Mouse (Mus musculus) hindbrain, postnatal 0 days (tissue): Measurements from ENCODE around the gene Olfr1209. TPM values are rescaled to one million over a fixed set of nuclear protein-coding genes. Genes with fewer than 3 reads are reported as not detected.

ENCODE experiments used
- ATAC-seq: fragments of 200-750 bp; cut with Nextera tagmentation; 2 replicates; pipeline ENCODE4 v1.8.0; 2017; ENCODE audit warnings: mild to moderate bottlenecking, moderate TSS enrichment, moderate library complexity
- DNase-seq: peaks from one replicate; pipeline ENCODE4 v3.0.0-alpha.2; 2015; ENCODE audit warnings: low spot score
- H3K27ac ChIP-seq: fragments of 300-500 bp; sonication (generic); 2 replicates; pipeline ENCODE4 v1.5.1; 2014; ENCODE audit warnings: mild to moderate bottlenecking
- H3K27me3 ChIP-seq: fragments of 300-500 bp; sonication (generic); 2 replicates; pipeline ENCODE4 v1.6.1; 2014; ENCODE audit warnings: low read length, mixed read lengths; ENCODE audit not compliant: insufficient read depth
- H3K36me3 ChIP-seq: fragments of 300-500 bp; sonication (generic); 2 replicates; pipeline ENCODE4 v1.6.1; 2014; ENCODE audit warnings: low read length, mixed read lengths; ENCODE audit not compliant: insufficient read depth
- H3K4me1 ChIP-seq: fragments of 300-500 bp; sonication (generic); 2 replicates; pipeline ENCODE4 v1.6.1; 2014; ENCODE audit warnings: antibody characterized with exemption, low read length, mixed read lengths; ENCODE audit not compliant: insufficient read depth
- H3K4me2 ChIP-seq: fragments of 300-500 bp; sonication (generic); 2 replicates; pipeline ENCODE4 v1.6.1; 2014; ENCODE audit warnings: low read depth, mild to moderate bottlenecking, low read length, moderate library complexity, mixed read lengths
- H3K4me3 ChIP-seq: fragments of 300-500 bp; sonication (generic); 2 replicates; pipeline ENCODE4 v1.5.1; 2014; ENCODE audit warnings: low read length
- H3K9ac ChIP-seq: fragments of 300-500 bp; sonication (generic); replicated peaks from 2 replicates; pipeline ENCODE4 v1.6.1; 2014; ENCODE audit warnings: mild to moderate bottlenecking, low read length, moderate library complexity, mixed read lengths
- H3K9me3 ChIP-seq: fragments of 300-500 bp; sonication (generic); 2 replicates; pipeline ENCODE4 v1.6.1; 2016; ENCODE audit warnings: low read length, mixed read lengths
- CTCF ChIP-seq: IDR thresholded peaks from 2 replicates; pipeline ENCODE4 v1.5.1; 2016; ENCODE audit warnings: antibody characterized with exemption, control low read depth, low read depth
- WGBS: fragments of 180-500 bp; shearing (Covaris S2); extraction: QIAGEN DNeasy Blood & Tissue Kit; methylation state at CpG from one replicate; pipeline ENCODE4 v1.1.7; 2014; 5-methylcytosine and 5-hydroxymethylcytosine counted together
- polyA plus RNA-seq: library from polyadenylated mRNA; unstranded; fragments of >200 nt; fragmentation: Nextera tagmentation; extraction: Ambion mirVana; gene quantifications from 2 replicates; pipeline ENCODE4 v1.2.1, GENCODE M21; 2015
- total RNA-seq: library from RNA; depleted of rRNA; stranded (reverse); fragments of >200 nt; gene quantifications from 2 replicates; pipeline ENCODE4 v1.2.3, GENCODE M21; 2014; rRNA removed

Gene Olfr1209
- not detected in 2 replicates for total RNA-seq
- polyA plus RNA-seq, result not detected in 2 replicates

DNA sequence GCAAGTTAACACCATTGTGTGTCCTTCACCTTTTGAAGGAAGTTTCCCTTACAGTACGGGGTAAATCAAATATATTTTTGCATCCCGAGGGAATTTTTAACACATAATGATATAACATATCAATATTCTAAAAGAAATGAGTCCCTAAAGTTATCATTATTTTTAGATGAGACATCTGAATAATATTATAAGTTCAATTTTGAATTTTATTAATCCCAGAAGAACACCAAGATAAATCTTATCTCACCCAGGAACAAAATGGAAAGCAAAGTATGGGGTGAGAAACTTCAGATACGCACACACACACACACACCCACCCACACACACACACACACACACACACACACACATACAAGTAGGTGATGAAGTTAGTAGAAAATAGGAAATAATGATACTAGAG lies at the start of gene Olfr1209:
Gene Olfr1209 (minus strand): TSS at position 101 of the 400 bp plus-strand sequence.
- no peak for ATAC-seq

GRCm38 (mm10) chr2:88953669-88954068 lies 38.7 kb upstream of the Olfr1209 start, which contains the start of gene Olfr1212:
Gene Olfr1212 (plus strand): TSS chr2:88953969.
- no peak for ATAC-seq
- Histone ChIP-seq H3K4me3 (no peak within 1 kb of the TSS), H3K36me3 (no peaks in the 10 kb centered on the region), H3K27ac (no peak within 1 kb of the TSS), H3K4me1 (no peaks in the 10 kb centered on the region), H3K27me3 (no peaks in the 10 kb centered on the region), H3K4me2 (no peak within 1 kb of the TSS), H3K9ac (no peak within 1 kb of the TSS), H3K9me3 (no peaks in the 10 kb centered on the region)
- no peak for DNase-seq
- no peak for TF ChIP-seq CTCF

More for the DNA sequence above, at the start of gene Olfr1209:
- no peak within 1 kb of the TSS for H3K4me3 ChIP-seq
- H3K36me3 ChIP-seq, result no peaks in the 10 kb centered on the region
- no peaks in the 10 kb centered on the region for H3K4me1 ChIP-seq
- no peak within 1 kb of the TSS for H3K9ac ChIP-seq
- H3K27ac ChIP-seq, result no peak within 1 kb of the TSS
- no peaks in the 10 kb centered on the region for H3K9me3 ChIP-seq
- no peak for DNase-seq
- H3K4me2 ChIP-seq, result no peak within 1 kb of the TSS
- H3K27me3 ChIP-seq, result no peaks in the 10 kb centered on the region
- 91% methylated on average over 3 of the region's 3 CpGs for WGBS
- TF ChIP-seq CTCF, result no peak

DNA sequence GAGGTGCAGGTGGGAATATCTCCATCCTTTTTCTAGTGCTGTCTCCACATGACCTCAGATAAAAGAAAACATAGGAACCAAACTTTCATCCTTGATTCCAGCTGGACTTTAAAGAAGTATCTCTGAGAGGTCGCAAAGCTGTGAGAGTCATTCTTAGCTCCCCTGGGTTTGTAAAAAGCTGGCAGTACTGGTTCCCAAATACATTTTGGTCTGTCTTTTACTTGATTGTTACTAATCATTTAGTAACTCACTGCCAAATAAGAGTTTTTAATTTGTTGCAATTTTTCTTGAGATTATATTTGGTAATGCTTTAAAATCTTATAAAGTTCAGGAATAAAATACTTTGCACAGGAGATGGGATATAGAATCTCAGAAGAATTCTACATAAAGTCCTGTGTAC lies 23.1 kb upstream of the Olfr1209 start, which contains the start of gene Olfr1211:
Gene Olfr1211 (minus strand): TSS at position 101 of the 400 bp plus-strand sequence.
- H3K4me1 ChIP-seq, result no peaks in the 10 kb centered on the region
- H3K27ac ChIP-seq, result no peak within 1 kb of the TSS
- no peak within 1 kb of the TSS for H3K9ac ChIP-seq
- no peak for ATAC-seq
- H3K36me3 ChIP-seq, result no peaks in the 10 kb centered on the region
- DNase-seq, result no peak
- H3K4me2 ChIP-seq, result no peak within 1 kb of the TSS
- WGBS, result 85% methylated on average over 1 of the region's 1 CpGs
- TF ChIP-seq CTCF, result no peak
- H3K27me3 ChIP-seq, result no peaks in the 10 kb centered on the region
- H3K9me3 ChIP-seq, result no peaks in the 10 kb centered on the region
- no peak within 1 kb of the TSS for H3K4me3 ChIP-seq

GRCm38 (mm10) chr2:88902211-88902610 lies 12.7 kb downstream of the Olfr1209 start, which contains the start of gene Olfr1208:
Gene Olfr1208 (minus strand): TSS chr2:88902311.
- Histone ChIP-seq H3K9ac (no peak within 1 kb of the TSS), H3K4me3 (no peak within 1 kb of the TSS), H3K4me1 (no peaks in the 10 kb centered on the region), H3K4me2 (no peak within 1 kb of the TSS), H3K27ac (no peak within 1 kb of the TSS), H3K27me3 (no peaks in the 10 kb centered on the region), H3K9me3 (no peaks in the 10 kb centered on the region), H3K36me3 (no peaks in the 10 kb centered on the region)
- DNase-seq, result no peak
- TF ChIP-seq CTCF, result no peak
- ATAC-seq, result no peak

DNA sequence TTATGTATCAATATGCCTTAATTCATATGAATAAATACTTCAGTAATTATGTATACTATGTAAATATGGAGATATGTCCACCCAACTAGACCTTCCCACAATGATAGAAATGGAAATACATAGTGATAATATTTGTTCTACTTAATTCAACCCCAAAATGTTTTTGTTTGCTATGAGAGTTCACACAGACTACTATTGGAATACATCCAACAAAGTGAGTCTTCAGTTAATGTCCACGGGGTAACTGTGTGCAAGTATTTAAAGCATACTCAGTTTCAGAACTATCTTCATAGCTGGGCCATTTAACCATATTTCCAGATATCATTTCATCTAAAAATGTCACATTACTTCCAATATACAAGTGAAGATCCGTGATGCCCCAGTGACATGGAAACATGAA lies 52.0 kb downstream of the Olfr1209 start, which contains the start of gene Olfr1206:
Gene Olfr1206 (plus strand): TSS at position 301 of the 400 bp plus-strand sequence.
- WGBS, result 84% methylated on average over 2 of the region's 2 CpGs
- Histone ChIP-seq H3K9me3 (no peaks in the 10 kb centered on the region), H3K9ac (no peak within 1 kb of the TSS)

More for the DNA sequence above, 52.0 kb downstream of the Olfr1209 start, which contains the start of gene Olfr1206:
- no peak for DNase-seq
- Histone ChIP-seq H3K27ac (no peak within 1 kb of the TSS), H3K4me2 (no peak within 1 kb of the TSS), H3K4me1 (no peaks in the 10 kb centered on the region), H3K36me3 (no peaks in the 10 kb centered on the region), H3K4me3 (no peak within 1 kb of the TSS), H3K27me3 (no peaks in the 10 kb centered on the region)
- no peak for ATAC-seq
- no peak for TF ChIP-seq CTCF

Other genes starting within 250 kb of the Olfr1209 start
- not detected in 2 replicates for gene Olfr1193, start 239.5 kb downstream of the Olfr1209 start, total RNA-seq
- gene Olfr1193, start 239.5 kb downstream of the Olfr1209 start, polyA plus RNA-seq, result not detected in 2 replicates
- not detected in 2 replicates for gene Olfr1195, start 226.0 kb downstream of the Olfr1209 start, total RNA-seq
- gene Olfr1195, start 226.0 kb downstream of the Olfr1209 start, polyA plus RNA-seq, result not detected in 2 replicates
- gene Olfr1196, start 210.6 kb downstream of the Olfr1209 start, total RNA-seq, result not detected in 2 replicates
- gene Olfr1196, start 210.6 kb downstream of the Olfr1209 start, polyA plus RNA-seq, result not detected in 2 replicates
- gene Olfr1197, start 182.8 kb downstream of the Olfr1209 start, total RNA-seq, result not detected in 2 replicates
- not detected in 2 replicates for gene Olfr1197, start 182.8 kb downstream of the Olfr1209 start, polyA plus RNA-seq
- gene Olfr1198, start 163.8 kb downstream of the Olfr1209 start, total RNA-seq, result not detected in 2 replicates
- gene Olfr1198, start 163.8 kb downstream of the Olfr1209 start, polyA plus RNA-seq, result not detected in 2 replicates
- not detected in 2 replicates for gene Olfr1199, start 154.7 kb downstream of the Olfr1209 start, total RNA-seq
- gene Olfr1199, start 154.7 kb downstream of the Olfr1209 start, polyA plus RNA-seq, result not detected in 2 replicates
- not detected in 2 replicates for gene Olfr1200, start 144.7 kb downstream of the Olfr1209 start, total RNA-seq
- not detected in 2 replicates for gene Olfr1200, start 144.7 kb downstream of the Olfr1209 start, polyA plus RNA-seq
- gene Olfr1201, start 122.1 kb downstream of the Olfr1209 start, total RNA-seq, result not detected in 2 replicates
- not detected in 2 replicates for gene Olfr1201, start 122.1 kb downstream of the Olfr1209 start, polyA plus RNA-seq
- gene Olfr1202, start 100.7 kb downstream of the Olfr1209 start, total RNA-seq, result not detected in 2 replicates
- not detected in 2 replicates for gene Olfr1202, start 100.7 kb downstream of the Olfr1209 start, polyA plus RNA-seq
- not detected in 2 replicates for gene Olfr1205, start 85.4 kb downstream of the Olfr1209 start, total RNA-seq
- not detected in 2 replicates for gene Olfr1205, start 85.4 kb downstream of the Olfr1209 start, polyA plus RNA-seq
- not detected in 2 replicates for gene Olfr1204, start 65.9 kb downstream of the Olfr1209 start, total RNA-seq
- gene Olfr1204, start 65.9 kb downstream of the Olfr1209 start, polyA plus RNA-seq, result not detected in 2 replicates
- gene Olfr1206, start 51.9 kb downstream of the Olfr1209 start, total RNA-seq, result not detected in 2 replicates
- gene Olfr1206, start 51.9 kb downstream of the Olfr1209 start, polyA plus RNA-seq, result not detected in 2 replicates
- not detected in 2 replicates for gene Olfr1208, start 12.8 kb downstream of the Olfr1209 start, total RNA-seq
- not detected in 2 replicates for gene Olfr1208, start 12.8 kb downstream of the Olfr1209 start, polyA plus RNA-seq
- not detected in 2 replicates for gene Olfr1211, start 23.0 kb upstream of the Olfr1209 start, total RNA-seq
- not detected in 2 replicates for gene Olfr1211, start 23.0 kb upstream of the Olfr1209 start, polyA plus RNA-seq
- not detected in 2 replicates for gene Olfr1212, start 38.8 kb upstream of the Olfr1209 start, total RNA-seq
- gene Olfr1212, start 38.8 kb upstream of the Olfr1209 start, polyA plus RNA-seq, result not detected in 2 replicates
- gene Gm13762, start 65.1 kb upstream of the Olfr1209 start, total RNA-seq, result not detected in 2 replicates
- gene Gm13762, start 65.1 kb upstream of the Olfr1209 start, polyA plus RNA-seq, result not detected in 2 replicates
- gene Olfr1214, start 77.5 kb upstream of the Olfr1209 start, total RNA-seq, result not detected in 2 replicates
- gene Olfr1214, start 77.5 kb upstream of the Olfr1209 start, polyA plus RNA-seq, result not detected in 2 replicates
- not detected in 2 replicates for gene Olfr1215, start 91.8 kb upstream of the Olfr1209 start, total RNA-seq
- gene Olfr1215, start 91.8 kb upstream of the Olfr1209 start, polyA plus RNA-seq, result not detected in 2 replicates
- not detected in 2 replicates for gene Olfr1216, start 103.2 kb upstream of the Olfr1209 start, total RNA-seq
- gene Olfr1216, start 103.2 kb upstream of the Olfr1209 start, polyA plus RNA-seq, result not detected in 2 replicates
- gene Olfr1217, start 116.9 kb upstream of the Olfr1209 start, total RNA-seq, result not detected in 2 replicates
- gene Olfr1217, start 116.9 kb upstream of the Olfr1209 start, polyA plus RNA-seq, result not detected in 2 replicates
- not detected in 2 replicates for gene Olfr1218, start 146.0 kb upstream of the Olfr1209 start, total RNA-seq
- not detected in 2 replicates for gene Olfr1218, start 146.0 kb upstream of the Olfr1209 start, polyA plus RNA-seq
- not detected in 2 replicates for gene Olfr1219, start 168.4 kb upstream of the Olfr1209 start, total RNA-seq
- not detected in 2 replicates for gene Olfr1219, start 168.4 kb upstream of the Olfr1209 start, polyA plus RNA-seq
- not detected in 2 replicates for gene Olfr1220, start 191.7 kb upstream of the Olfr1209 start, total RNA-seq
- gene Olfr1220, start 191.7 kb upstream of the Olfr1209 start, polyA plus RNA-seq, result not detected in 2 replicates
- not detected in 2 replicates for gene Olfr1221, start 202.1 kb upstream of the Olfr1209 start, total RNA-seq
- not detected in 2 replicates for gene Olfr1221, start 202.1 kb upstream of the Olfr1209 start, polyA plus RNA-seq
- not detected in 2 replicates for gene Olfr1222, start 217.9 kb upstream of the Olfr1209 start, total RNA-seq
- not detected in 2 replicates for gene Olfr1222, start 217.9 kb upstream of the Olfr1209 start, polyA plus RNA-seq
- not detected in 2 replicates for gene Olfr1223, start 236.4 kb upstream of the Olfr1209 start, total RNA-seq
- gene Olfr1223, start 236.4 kb upstream of the Olfr1209 start, polyA plus RNA-seq, result not detected in 2 replicates
- not detected in 2 replicates for gene Olfr1224-ps1, start 248.9 kb upstream of the Olfr1209 start, total RNA-seq
- not detected in 2 replicates for gene Olfr1224-ps1, start 248.9 kb upstream of the Olfr1209 start, polyA plus RNA-seq